ENCODE assay signal across 10 mouse cellular contexts in genomic region chr11:102581281-102582015, GRCm38 (mm10). TPM values are rescaled to one million over a fixed set of nuclear protein-coding genes. Genes with fewer than 3 reads are reported as not detected.
DNase-seq lines count a peak whose midpoint lies in the region; ATAC-seq and TF ChIP-seq lines count a peak whose summit lies in the region.
"Had no signal": no experiment of that assay in that cellular context is flagged by ENCODE, and none has a peak within 500 bp of the region (broad histone marks: within the 10 kb centered on the region; RNA-seq: fewer than 3 reads in every experiment).

No protein-coding gene starts in this region.

- no peaks in the 10 kb centered on the region for H3K36me3 ChIP-seq in ES-Bruce4 (ENCODE audit: control insufficient read depth, insufficient read depth, low read length, poor library complexity, severe bottlenecking)
- no peaks in the 10 kb centered on the region for H3K36me3 ChIP-seq in forebrain, postnatal 0 days (ENCODE audit: insufficient read depth)
- no peaks in the 10 kb centered on the region for H3K36me3 ChIP-seq in limb, embryonic 12.5 days
- H3K36me3 ChIP-seq: liver, embryonic 12.5 days had no signal

- WGBS in cerebellum, adult 2 months = 24% methylated on average over 11 of the region's 11 CpGs
- WGBS in forebrain, postnatal 0 days = 14% methylated on average over 11 of the region's 11 CpGs
- 34% methylated on average over 11 of the region's 11 CpGs for WGBS in limb, embryonic 12.5 days

- no peak overlapping the region for H3K4me3 ChIP-seq in cerebellum, adult 2 months (replicated peaks; ENCODE audit: insufficient read depth, low read depth, low read length)
- no peak overlapping the region for H3K4me3 ChIP-seq in ES-Bruce4 (ENCODE audit: low read depth, low read length)
- H3K4me3 ChIP-seq in forebrain, postnatal 0 days (ENCODE audit: low read depth, low read length) = no peak overlapping the region
- no peak overlapping the region for H3K4me3 ChIP-seq in limb, embryonic 12.5 days (replicated peaks)
- H3K4me3 ChIP-seq: liver, embryonic 12.5 days had no signal

- no peaks in the 10 kb centered on the region for H3K9me3 ChIP-seq in ES-Bruce4 (replicated peaks; ENCODE audit: control insufficient read depth, insufficient read depth, low read length, poor library complexity, severe bottlenecking)
- H3K9me3 ChIP-seq in forebrain, postnatal 0 days (ENCODE audit: low read length) = no peaks in the 10 kb centered on the region
- peaks cover 7% of the 10 kb centered on the region; the same call in 1 of the 2 replicates for H3K9me3 ChIP-seq in limb, embryonic 12.5 days

- peak; percentile 35 to 38 for DNase-seq in cerebellum, adult 2 months
- DNase-seq in cerebellum, adult 11-12 months = no peak
- no peak for DNase-seq in forebrain, postnatal 0 days
- no peak for DNase-seq in frontal cortex, adult 2 months (ENCODE audit: extremely low spot score in 1 of 2, low spot score in 1 of 2)
- no peak for DNase-seq in adrenal gland, adult (ENCODE audit: inconsistent age in 2 of 2, low spot score in 1 of 2)
- DNase-seq in thymus, adult 18-20 months = no peak

- TF ChIP-seq EP300 in ES-Bruce4 (IDR thresholded peaks at IDR 0.05; ENCODE audit: insufficient read depth, low read depth, low read length) = no peak

- no peak for TF ChIP-seq CTCF in cerebellum, adult 2 months (IDR thresholded peaks at IDR 0.05; ENCODE audit: borderline replicate concordance, insufficient read depth, low read depth, low read length)
- TF ChIP-seq CTCF in ES-Bruce4 (IDR thresholded peaks at IDR 0.05; ENCODE audit: low read depth, low read length) = no peak
- no peak for TF ChIP-seq CTCF in forebrain, postnatal 0 days (IDR thresholded peaks at IDR 0.05; ENCODE audit: low read depth)

- H3K4me2 ChIP-seq in forebrain, postnatal 0 days (ENCODE audit: low read depth) = no peak overlapping the region
- no peak overlapping the region for H3K4me2 ChIP-seq in limb, embryonic 12.5 days
- H3K4me2 ChIP-seq: liver, embryonic 12.5 days had no signal

- H3K27me3 ChIP-seq in cerebellum, adult 2 months (ENCODE audit: control insufficient read depth, insufficient read depth, low read length) = no peaks in the 10 kb centered on the region; the same call in 1 of the 2 replicates
- H3K27me3 ChIP-seq in ES-Bruce4 (ENCODE audit: control insufficient read depth, insufficient read depth, low read length, poor library complexity, severe bottlenecking) = no peaks in the 10 kb centered on the region
- H3K27me3 ChIP-seq in forebrain, postnatal 0 days (ENCODE audit: insufficient read depth, low read length) = no peaks in the 10 kb centered on the region
- peaks cover 5% of the 10 kb centered on the region for H3K27me3 ChIP-seq in limb, embryonic 12.5 days

- H3K9ac ChIP-seq in ES-Bruce4 (ENCODE audit: low read depth, poor library complexity, severe bottlenecking) = peak overlapping the region; percentile 8; the same call in 1 of the 2 replicates
- no peak overlapping the region for H3K9ac ChIP-seq in forebrain, postnatal 0 days
- no peak overlapping the region; the same call in 1 of the 2 replicates for H3K9ac ChIP-seq in limb, embryonic 12.5 days (replicated peaks)
- H3K9ac ChIP-seq: liver, embryonic 12.5 days had no signal

- no peak for ATAC-seq in forebrain, postnatal 0 days
- no peak for ATAC-seq in limb, embryonic 12.5 days (ENCODE audit: insufficient number of reproducible peaks, insufficient read depth, low FRiP score, low TSS enrichment, low read depth)
- ATAC-seq: liver, embryonic 12.5 days had no signal

- H3K27ac ChIP-seq in cerebellum, adult 2 months (ENCODE audit: insufficient read depth, low read length) = no peak overlapping the region
- peak overlapping the region; percentile 92 for H3K27ac ChIP-seq in ES-Bruce4 (ENCODE audit: insufficient read depth, low read length)
- 0 out of 2 replicates have a peak overlapping the region, but pooled peaks have one; percentile 15 for H3K27ac ChIP-seq in forebrain, postnatal 0 days (ENCODE audit: low read depth, low read length)
- peak overlapping the region; percentile 82 for H3K27ac ChIP-seq in limb, embryonic 12.5 days
- H3K27ac ChIP-seq: liver, embryonic 12.5 days had no signal

- peaks cover 3% of the 10 kb centered on the region; the same call in 1 of the 2 replicates for H3K4me1 ChIP-seq in cerebellum, adult 2 months (ENCODE audit: control insufficient read depth, insufficient read depth, low read length)
- H3K4me1 ChIP-seq in ES-Bruce4 (ENCODE audit: control insufficient read depth, insufficient read depth, low read length) = peaks cover 14% of the 10 kb centered on the region
- H3K4me1 ChIP-seq in forebrain, postnatal 0 days (ENCODE audit: insufficient read depth) = 0 out of 2 replicates have a peak, but pooled peaks cover 3% of the 10 kb centered on the region
- H3K4me1 ChIP-seq in limb, embryonic 12.5 days (replicated peaks) = peaks cover 50% of the 10 kb centered on the region

- TF ChIP-seq POLR2A in cerebellum, adult 2 months (IDR thresholded peaks at IDR 0.05; ENCODE audit: borderline replicate concordance, insufficient read depth, low read length) = no peak
- no peak for TF ChIP-seq POLR2A in ES-Bruce4 (IDR thresholded peaks at IDR 0.05; ENCODE audit: insufficient read depth, low read length)

RNA-seq across cellular contexts. Expression of gene Gm11627, which starts 2.2 kb away (rescaled TPM):
- polyA plus RNA-seq in cerebellum, adult 2 months (2012; rRNA removed) = 1.1 and 1.3 TPM in 2 replicates
- 3.8 and 5.3 TPM in 2 replicates for polyA plus RNA-seq in ES-Bruce4 (2011; ENCODE audit: insufficient read depth, insufficient read length, low read depth, missing spikeins)
- total RNA-seq in forebrain, postnatal 0 days (2014; rRNA removed) = 2.6 and 5.5 TPM in 2 replicates
- 3.7 and 5.9 TPM in 2 replicates for polyA plus RNA-seq in forebrain, postnatal 0 days (2015; fragmentation: Nextera tagmentation; extraction: Ambion mirVana)
- 5.3 and 7.4 TPM in 2 replicates for polyA plus RNA-seq in limb, embryonic 12.5 days (2016; fragmentation: Nextera tagmentation; extraction: Ambion mirVana)
- polyA plus RNA-seq in frontal cortex, adult 2 months (2012; rRNA removed) = 6.2 and 6.6 TPM in 2 replicates
- polyA plus RNA-seq: spleen, adult 2 months had no signal

RNA-seq across cellular contexts. Expression of gene Fzd2, which starts 22.7 kb away (rescaled TPM):
- polyA plus RNA-seq in cerebellum, adult 2 months (2012; rRNA removed) = 2.7 and 2.9 TPM in 2 replicates
- polyA plus RNA-seq in ES-Bruce4 (2011; ENCODE audit: insufficient read depth, insufficient read length, low read depth, missing spikeins) = 30.3 and 36.1 TPM in 2 replicates
- total RNA-seq in forebrain, postnatal 0 days (2014; rRNA removed) = 12.0 and 15.2 TPM in 2 replicates
- polyA plus RNA-seq in forebrain, postnatal 0 days (2015; fragmentation: Nextera tagmentation; extraction: Ambion mirVana) = 4.5 and 4.6 TPM in 2 replicates
- polyA plus RNA-seq in limb, embryonic 12.5 days (2016; fragmentation: Nextera tagmentation; extraction: Ambion mirVana) = 77.9 and 82.7 TPM in 2 replicates
- polyA plus RNA-seq in frontal cortex, adult 2 months (2012; rRNA removed) = 12.1 and 13.3 TPM in 2 replicates

RNA-seq across cellular contexts. Expression of gene Gpatch8, which starts 25.3 kb away (rescaled TPM):
- 64.7 and 66.9 TPM in 2 replicates for polyA plus RNA-seq in cerebellum, adult 2 months (2012; rRNA removed)
- 75.8 and 89.1 TPM in 2 replicates for polyA plus RNA-seq in ES-Bruce4 (2011; ENCODE audit: insufficient read depth, insufficient read length, low read depth, missing spikeins)
- 29.5 and 31.1 TPM in 2 replicates for total RNA-seq in forebrain, postnatal 0 days (2014; rRNA removed)
- 25.2 and 45.5 TPM in 2 replicates for polyA plus RNA-seq in forebrain, postnatal 0 days (2015; fragmentation: Nextera tagmentation; extraction: Ambion mirVana)
- polyA plus RNA-seq in limb, embryonic 12.5 days (2016; fragmentation: Nextera tagmentation; extraction: Ambion mirVana) = 66.5 and 77.6 TPM in 2 replicates
- 56.2 and 61.7 TPM in 2 replicates for polyA plus RNA-seq in frontal cortex, adult 2 months (2012; rRNA removed)

Comparison
In these comparisons a context has a peak if more than half of its experiments do, and no peak if none do; other contexts are left out.
1. DNase-seq: peak in cerebellum, adult 2 months (2 of 2); none in cerebellum, adult 11-12 months (single experiment), forebrain, postnatal 0 days (single experiment), frontal cortex, adult 2 months (0 of 2), adrenal gland, adult (0 of 2) and thymus, adult 18-20 months (0 of 2).